Mouse (Mus musculus) midbrain, embryonic 13.5 days (tissue): ENCODE measurements at regions not wholly inside any gene's neighbourhood (a gene's known extent, or its start where the extent isn't known, plus 50 kb on each side); places are given as distances from the start of the nearest gene placed in this dataset.

Experiments
- ATAC-seq: fragments of 200-750 bp; cut with Nextera tagmentation; 2 replicates; pipeline ENCODE4 v1.8.0; 2017; ENCODE audit warnings: mild to moderate bottlenecking, moderate TSS enrichment, moderate library complexity
- H3K27ac ChIP-seq: fragments of 300-500 bp; sonication (generic); 2 replicates; pipeline ENCODE4 v1.5.1; 2015; ENCODE audit warnings: inconsistent platforms, mild to moderate bottlenecking, moderate library complexity
- H3K27me3 ChIP-seq: fragments of 300-500 bp; sonication (generic); 2 replicates; pipeline ENCODE4 v1.6.1; 2015; ENCODE audit warnings: mild to moderate bottlenecking, inconsistent platforms
- H3K36me3 ChIP-seq: fragments of 300-500 bp; sonication (generic); 2 replicates; pipeline ENCODE4 v1.6.1; 2015; ENCODE audit warnings: mild to moderate bottlenecking, inconsistent platforms
- H3K4me1 ChIP-seq: fragments of 300-500 bp; sonication (generic); replicated peaks from 2 replicates; pipeline ENCODE4 v1.6.1; 2015; ENCODE audit warnings: inconsistent platforms
- H3K4me2 ChIP-seq: fragments of 300-500 bp; sonication (generic); replicated peaks from 2 replicates; pipeline ENCODE4 v1.6.1; 2015; ENCODE audit warnings: moderate library complexity, mild to moderate bottlenecking, inconsistent platforms
- H3K4me3 ChIP-seq: fragments of 300-500 bp; sonication (generic); replicated peaks from 2 replicates; pipeline ENCODE4 v1.5.1; 2015; ENCODE audit warnings: mild to moderate bottlenecking, inconsistent platforms
- H3K9ac ChIP-seq: fragments of 300-500 bp; sonication (generic); replicated peaks from 2 replicates; pipeline ENCODE4 v1.6.1; 2015; ENCODE audit warnings: mild to moderate bottlenecking, inconsistent platforms
- H3K9me3 ChIP-seq: fragments of 300-500 bp; sonication (generic); 2 replicates; pipeline ENCODE4 v1.6.1; 2016; ENCODE audit warnings: mild to moderate bottlenecking, inconsistent platforms
- WGBS: fragments of 180-500 bp; shearing (Covaris S2); methylation state at CpG from one replicate; pipeline ENCODE4 v1.1.7; 2015; 5-methylcytosine and 5-hydroxymethylcytosine counted together

DNA sequence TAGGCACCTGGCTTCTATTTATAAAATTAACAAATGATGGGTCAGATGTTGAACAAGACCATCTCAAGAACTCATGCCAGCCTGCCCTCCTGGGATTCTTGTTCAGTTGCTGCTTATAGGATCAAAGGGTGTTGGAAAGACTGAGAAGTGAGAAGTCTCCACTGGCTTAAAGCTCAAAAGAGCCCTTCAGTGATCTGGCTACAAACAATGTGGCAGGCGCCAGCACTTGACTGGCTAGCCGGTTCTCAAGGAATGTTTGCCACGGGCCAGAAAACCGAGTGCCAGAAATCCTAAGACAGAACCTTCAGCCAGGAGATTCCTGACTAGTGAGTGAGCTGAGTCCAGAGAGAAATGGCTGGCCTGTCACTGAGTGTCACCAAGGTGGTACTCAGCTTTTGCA is 93.6 kb upstream of the Med14 start:
- Histone ChIP-seq H3K9me3 (no peaks in the 10 kb centered on the region), H3K4me1 (peaks cover 17% of the 10 kb centered on the region), H3K9ac (no peak overlapping the region), H3K4me3 (no peak overlapping the region), H3K27me3 (no peaks in the 10 kb centered on the region), H3K36me3 (no peaks in the 10 kb centered on the region), H3K27ac (no peak overlapping the region), H3K4me2 (no peak overlapping the region)
- 64% methylated on average over 4 of the region's 4 CpGs for WGBS
- no peak for ATAC-seq

DNA sequence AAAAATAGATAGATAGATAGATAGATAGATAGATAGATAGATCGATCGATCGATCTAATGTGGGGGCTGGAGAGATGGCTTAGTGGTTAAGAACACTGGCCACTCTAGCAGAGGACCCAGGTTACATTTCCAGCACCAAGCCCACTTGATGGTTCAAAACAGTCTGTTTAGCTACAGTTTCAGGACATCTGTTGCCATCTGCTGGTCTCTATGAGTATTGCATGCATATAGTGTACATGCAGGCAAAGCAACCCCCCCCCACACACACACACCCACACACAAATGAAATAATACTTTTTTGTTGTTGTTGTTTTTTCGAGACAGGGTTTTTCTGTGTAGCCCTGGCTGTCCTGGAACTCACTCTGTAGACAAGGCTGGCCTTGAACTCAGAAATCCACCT is 89.8 kb upstream of the Med14 start:
- Histone ChIP-seq H3K27ac (no peak overlapping the region), H3K9me3 (no peaks in the 10 kb centered on the region), H3K4me3 (no peak overlapping the region), H3K27me3 (no peaks in the 10 kb centered on the region), H3K4me1 (no peaks in the 10 kb centered on the region), H3K9ac (no peak overlapping the region), H3K36me3 (no peaks in the 10 kb centered on the region), H3K4me2 (no peak overlapping the region)
- no peak for ATAC-seq
- whole genome bisulfite sequencing = 73% methylated on average over 4 of the region's 4 CpGs

DNA sequence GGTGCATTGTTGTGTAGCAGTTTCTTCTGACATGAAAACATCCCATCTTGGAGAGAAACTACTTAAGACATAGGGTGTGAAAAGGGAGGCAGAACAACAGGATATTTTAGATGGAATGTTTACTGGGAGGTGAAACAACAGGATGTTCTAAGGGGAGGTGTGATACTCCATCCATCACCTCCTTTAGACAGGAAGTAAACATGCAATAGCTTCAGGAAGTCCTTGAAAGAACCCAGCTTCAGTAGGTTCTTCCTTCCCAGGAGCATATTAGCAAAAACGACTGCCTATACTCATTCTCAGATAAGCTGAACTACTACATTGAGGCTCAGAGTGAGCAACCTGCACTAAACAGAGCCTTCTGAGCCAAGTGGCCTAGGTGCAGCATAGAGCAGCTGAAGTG is 82.6 kb upstream of the Med14 start:
- 60% methylated on average over 1 of the region's 1 CpGs for WGBS
- H3K36me3 ChIP-seq = no peaks in the 10 kb centered on the region
- H3K4me3 ChIP-seq = no peak overlapping the region
- no peaks in the 10 kb centered on the region for H3K9me3 ChIP-seq
- H3K4me2 ChIP-seq = no peak overlapping the region
- no peak for ATAC-seq
- no peak overlapping the region for H3K27ac ChIP-seq
- peaks cover 9% of the 10 kb centered on the region for H3K4me1 ChIP-seq
- no peaks in the 10 kb centered on the region for H3K27me3 ChIP-seq
- no peak overlapping the region for H3K9ac ChIP-seq

DNA sequence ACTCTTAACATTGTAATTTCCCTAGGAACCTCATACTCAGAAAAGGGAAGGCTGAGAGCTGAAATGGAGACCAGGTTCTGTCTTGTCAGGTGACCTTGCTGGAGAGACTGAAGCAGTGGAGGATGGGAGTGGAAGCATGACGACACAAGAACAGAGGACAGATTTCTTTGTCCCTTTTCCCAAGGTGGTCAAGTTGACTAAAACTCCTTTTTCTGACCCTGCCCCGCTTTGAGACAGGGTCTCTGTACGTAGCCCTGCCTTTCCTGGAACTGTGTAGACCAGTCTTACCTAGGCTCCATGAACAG is 79.1 kb upstream of the Med14 start:
- no peaks in the 10 kb centered on the region for H3K9me3 ChIP-seq
- peak overlapping the region; percentile 95 for H3K27ac ChIP-seq
- no peak overlapping the region for H3K4me3 ChIP-seq
- peak overlapping the region; percentile 51; the same call in 1 of the 2 replicates for H3K9ac ChIP-seq
- H3K4me2 ChIP-seq = peak overlapping the region; percentile 45
- H3K4me1 ChIP-seq = peaks cover 17% of the 10 kb centered on the region
- WGBS = 54% methylated on average over 3 of the region's 3 CpGs
- no peaks in the 10 kb centered on the region for H3K36me3 ChIP-seq
- 0 out of 2 replicates have a peak, but pooled peaks have one; percentile 1 for ATAC-seq
- H3K27me3 ChIP-seq = no peaks in the 10 kb centered on the region

DNA sequence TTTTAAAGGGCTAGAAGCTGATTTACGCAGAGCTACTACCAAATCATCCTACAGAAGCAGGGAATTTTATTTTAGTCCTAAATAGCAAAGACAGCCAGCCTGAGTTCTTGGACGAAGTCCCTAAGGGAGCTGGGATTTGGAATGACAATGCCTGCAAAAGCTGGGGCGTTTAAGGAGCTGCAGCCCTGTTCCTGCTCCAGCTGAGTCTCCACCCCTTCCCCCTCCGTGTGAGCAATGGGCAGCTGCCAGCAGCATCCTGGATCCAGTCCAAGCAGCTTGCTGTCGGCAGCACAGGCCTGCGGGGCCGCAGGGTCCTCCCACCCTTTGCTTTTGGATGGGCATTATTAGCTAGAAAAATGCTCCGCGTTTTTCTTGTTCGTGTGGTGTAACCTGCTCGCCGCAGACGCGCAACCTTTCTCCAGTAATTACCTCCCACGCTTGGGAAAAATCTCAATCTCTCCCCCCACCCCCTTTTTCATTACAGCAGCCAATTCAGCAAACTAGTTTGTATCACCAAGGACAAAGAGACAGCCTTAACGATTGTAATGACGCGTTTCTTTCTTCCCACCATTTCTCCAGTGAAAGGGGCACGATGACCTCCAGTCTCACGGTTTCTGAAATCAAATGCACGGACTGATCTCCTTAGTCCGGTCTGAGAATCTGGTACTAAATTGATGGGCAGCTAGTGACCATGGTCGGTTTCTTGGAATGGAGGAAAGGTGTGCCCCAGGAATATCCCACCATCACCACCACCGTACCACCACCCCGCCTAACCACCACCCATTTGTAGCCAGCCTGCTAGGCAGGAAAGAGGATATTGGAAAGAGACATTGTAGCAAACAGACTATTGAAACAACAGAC is 78.5 kb upstream of the Med14 start:
- H3K27ac ChIP-seq = peak overlapping the region; percentile 95
- peak overlapping the region; percentile 51 for H3K9ac ChIP-seq
- ATAC-seq = peak; percentile 95
- H3K4me1 ChIP-seq = peaks cover 17% of the 10 kb centered on the region
- WGBS = 21% methylated on average over 25 of the region's 25 CpGs
- no peaks in the 10 kb centered on the region for H3K36me3 ChIP-seq
- H3K4me2 ChIP-seq = peak overlapping the region; percentile 45
- H3K27me3 ChIP-seq = no peaks in the 10 kb centered on the region
- H3K4me3 ChIP-seq = peak overlapping the region; percentile 23
- H3K9me3 ChIP-seq = no peaks in the 10 kb centered on the region

DNA sequence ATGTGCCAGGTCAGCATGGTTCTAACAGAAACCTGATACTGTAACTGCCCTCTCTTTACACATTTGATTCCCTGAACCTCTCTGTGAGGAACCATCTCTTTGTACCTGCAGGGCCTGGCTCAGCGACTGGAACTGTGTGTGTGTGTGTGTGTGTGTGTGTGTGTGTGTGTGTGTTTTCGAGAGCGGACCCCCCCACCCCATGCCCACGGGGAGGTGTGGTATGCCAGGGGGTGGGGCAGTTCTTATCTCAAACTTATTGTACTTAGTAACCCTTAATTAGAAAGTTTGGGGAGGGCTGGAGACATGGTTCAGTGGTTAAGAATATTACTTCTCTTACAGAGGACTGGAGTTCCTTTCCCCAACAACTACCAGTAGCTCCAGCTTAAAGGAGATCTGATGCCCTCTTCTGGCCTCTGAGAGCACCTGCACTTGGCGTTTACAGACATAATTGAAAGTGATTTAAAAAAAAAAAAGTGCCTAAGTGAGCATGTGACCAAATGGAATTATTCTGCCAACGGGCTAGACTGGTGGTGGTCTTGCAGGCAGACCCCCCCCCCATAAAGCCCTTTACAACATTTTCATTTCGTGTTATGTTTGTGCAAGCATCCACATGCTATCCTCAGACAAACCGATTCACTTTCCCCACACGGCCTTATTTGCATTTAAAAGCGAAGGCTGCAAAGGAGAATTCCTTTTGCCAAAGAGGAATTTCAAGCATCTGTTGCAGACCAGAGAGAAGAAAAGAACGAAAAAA is 77.7 kb upstream of the Med14 start:
- Histone ChIP-seq H3K4me1 (peaks cover 17% of the 10 kb centered on the region), H3K9me3 (no peaks in the 10 kb centered on the region), H3K4me2 (peak overlapping the region; percentile 45), H3K27ac (peak overlapping the region; percentile 95), H3K36me3 (no peaks in the 10 kb centered on the region), H3K27me3 (no peaks in the 10 kb centered on the region), H3K4me3 (peak overlapping the region; percentile 23), H3K9ac (peak overlapping the region; percentile 51; the same call in 1 of the 2 replicates)
- ATAC-seq = peak; percentile 71
- WGBS = 9% methylated on average over 10 of the region's 11 CpGs

DNA sequence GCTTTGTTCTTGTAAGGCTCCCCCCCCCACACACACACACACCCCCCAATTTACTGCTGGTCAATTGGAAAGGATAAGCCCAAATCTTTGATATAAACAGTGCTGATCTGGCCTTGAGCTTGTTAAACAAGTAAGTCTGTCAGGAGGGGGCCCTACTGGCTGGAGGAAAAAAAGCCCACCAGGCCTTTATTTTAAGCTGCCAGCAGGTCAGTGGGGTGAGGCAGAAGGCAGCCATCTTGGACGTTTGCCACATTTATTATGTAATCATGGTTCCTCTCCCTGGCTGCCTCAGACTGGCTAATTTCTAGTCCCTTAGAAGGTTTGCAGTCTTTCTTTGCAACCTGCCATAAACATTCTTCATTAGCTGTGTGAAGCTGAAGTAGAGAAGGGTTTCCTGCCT is 75.9 kb upstream of the Med14 start:
- Histone ChIP-seq H3K27ac (no peak overlapping the region), H3K4me3 (no peak overlapping the region), H3K9ac (no peak overlapping the region), H3K4me2 (no peak overlapping the region), H3K27me3 (no peaks in the 10 kb centered on the region), H3K9me3 (no peaks in the 10 kb centered on the region), H3K36me3 (no peaks in the 10 kb centered on the region), H3K4me1 (peaks cover 17% of the 10 kb centered on the region)
- ATAC-seq = no peak
- WGBS = 10% methylated on average over 1 of the region's 1 CpGs

DNA sequence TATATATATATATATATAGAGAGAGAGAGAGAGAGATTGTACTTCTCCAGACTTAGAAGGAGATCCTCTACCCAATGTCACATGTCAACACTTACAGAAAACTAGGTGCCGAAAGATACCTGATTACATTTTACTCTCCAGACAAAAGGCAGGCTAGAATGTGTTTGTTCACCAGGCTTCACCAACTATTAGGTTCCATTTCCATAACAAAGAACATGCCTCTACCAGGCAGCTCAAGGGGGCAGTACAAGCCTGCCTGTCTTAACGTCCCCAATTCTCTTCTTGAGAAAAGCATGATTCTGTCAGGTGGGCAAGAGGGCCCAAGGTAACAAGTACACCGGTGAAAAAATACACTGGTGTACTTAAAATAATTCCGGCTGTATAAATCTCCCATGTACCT is 72.8 kb upstream of the Med14 start:
- WGBS = 62% methylated on average over 4 of the region's 4 CpGs
- H3K36me3 ChIP-seq = no peaks in the 10 kb centered on the region
- no peak overlapping the region for H3K9ac ChIP-seq
- no peak overlapping the region for H3K27ac ChIP-seq
- H3K9me3 ChIP-seq = no peaks in the 10 kb centered on the region
- H3K4me1 ChIP-seq = 0 out of 2 replicates have a peak, but pooled peaks cover 8% of the 10 kb centered on the region
- no peak for ATAC-seq
- no peaks in the 10 kb centered on the region for H3K27me3 ChIP-seq
- no peak overlapping the region for H3K4me2 ChIP-seq
- H3K4me3 ChIP-seq = no peak overlapping the region

DNA sequence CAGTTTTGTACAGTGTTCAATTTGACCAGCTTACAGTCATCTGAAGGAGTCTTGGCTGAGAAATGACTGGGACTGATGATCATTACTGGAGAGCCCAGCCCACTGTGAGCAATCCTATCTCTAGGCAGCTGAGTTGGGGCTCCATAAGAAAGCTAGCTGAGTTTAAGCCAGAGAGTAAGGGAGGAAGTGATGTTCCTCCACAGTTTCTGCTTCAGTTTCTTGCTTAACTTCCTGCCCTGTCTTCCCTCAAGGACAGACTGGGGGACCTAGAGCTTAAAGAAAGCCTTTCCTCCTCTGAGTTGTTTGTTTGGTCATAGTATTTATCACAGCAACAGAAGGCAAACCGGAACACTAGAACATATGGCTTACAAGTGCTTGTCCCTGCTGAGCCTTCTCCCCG is 70.8 kb upstream of the Med14 start:
- Histone ChIP-seq H3K4me3 (no peak overlapping the region), H3K27me3 (no peaks in the 10 kb centered on the region), H3K9ac (no peak overlapping the region), H3K4me1 (0 out of 2 replicates have a peak, but pooled peaks cover 4% of the 10 kb centered on the region), H3K9me3 (no peaks in the 10 kb centered on the region), H3K4me2 (no peak overlapping the region), H3K27ac (no peak overlapping the region), H3K36me3 (no peaks in the 10 kb centered on the region)
- WGBS = 84% methylated on average over 2 of the region's 2 CpGs
- no peak for ATAC-seq

DNA sequence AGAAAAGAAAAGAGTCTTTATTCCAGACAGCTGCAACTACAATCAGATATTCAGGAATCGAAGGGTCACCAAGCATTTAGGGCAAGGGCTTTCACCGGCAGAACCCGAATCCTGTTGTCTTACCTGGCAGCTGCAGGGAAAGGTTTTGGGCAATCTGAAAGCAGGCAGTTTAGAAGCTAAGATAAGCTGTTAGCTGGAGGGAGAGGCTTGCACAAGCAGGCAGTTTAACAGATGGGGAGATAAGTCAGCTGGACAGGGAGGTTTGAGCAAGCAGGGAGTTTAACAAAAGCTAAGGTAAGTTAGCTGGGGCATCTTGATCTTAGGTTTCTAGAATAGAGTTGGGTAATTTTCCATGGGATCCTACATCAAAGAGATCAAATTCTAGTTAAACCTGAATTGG is 67.3 kb upstream of the Med14 start:
- Histone ChIP-seq H3K27ac (no peak overlapping the region), H3K27me3 (no peaks in the 10 kb centered on the region), H3K9me3 (no peaks in the 10 kb centered on the region), H3K9ac (no peak overlapping the region), H3K4me1 (no peaks in the 10 kb centered on the region), H3K4me3 (no peak overlapping the region), H3K4me2 (no peak overlapping the region), H3K36me3 (no peaks in the 10 kb centered on the region)
- WGBS = 79% methylated on average over 3 of the region's 3 CpGs
- ATAC-seq = no peak

DNA sequence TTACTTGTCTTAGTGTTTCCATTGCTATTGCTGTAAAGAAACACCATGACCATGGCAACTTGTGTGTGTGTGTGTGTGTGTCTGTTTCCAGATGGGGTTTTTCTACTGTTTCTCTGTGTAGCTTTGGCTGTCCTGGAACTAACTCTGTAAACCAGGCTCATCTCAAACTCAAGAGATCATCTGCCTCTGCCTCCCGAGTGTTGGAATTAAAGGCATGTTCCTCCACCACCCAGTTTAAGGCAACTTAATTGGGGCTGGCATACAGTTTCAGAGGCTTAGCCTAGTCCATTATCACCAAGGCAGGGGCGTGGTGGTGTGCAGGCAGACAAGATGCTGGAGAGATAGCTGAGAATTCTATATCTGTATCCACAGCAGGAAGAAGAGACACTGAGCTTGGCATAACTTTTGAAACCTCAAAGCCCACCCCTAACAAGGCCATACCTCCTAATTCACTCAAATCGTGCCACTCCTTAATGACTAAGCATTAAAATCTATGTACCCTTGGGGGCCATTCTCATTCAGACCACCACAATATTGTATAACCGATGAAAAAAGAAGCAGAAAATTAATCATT is 65.5 kb upstream of the Med14 start:
- no peak for ATAC-seq
- Histone ChIP-seq H3K27ac (no peak overlapping the region), H3K36me3 (no peaks in the 10 kb centered on the region), H3K4me2 (no peak overlapping the region), H3K27me3 (no peaks in the 10 kb centered on the region), H3K9me3 (no peaks in the 10 kb centered on the region), H3K4me1 (no peaks in the 10 kb centered on the region), H3K4me3 (no peak overlapping the region), H3K9ac (no peak overlapping the region)
- 87% methylated on average over 4 of the region's 4 CpGs for WGBS

DNA sequence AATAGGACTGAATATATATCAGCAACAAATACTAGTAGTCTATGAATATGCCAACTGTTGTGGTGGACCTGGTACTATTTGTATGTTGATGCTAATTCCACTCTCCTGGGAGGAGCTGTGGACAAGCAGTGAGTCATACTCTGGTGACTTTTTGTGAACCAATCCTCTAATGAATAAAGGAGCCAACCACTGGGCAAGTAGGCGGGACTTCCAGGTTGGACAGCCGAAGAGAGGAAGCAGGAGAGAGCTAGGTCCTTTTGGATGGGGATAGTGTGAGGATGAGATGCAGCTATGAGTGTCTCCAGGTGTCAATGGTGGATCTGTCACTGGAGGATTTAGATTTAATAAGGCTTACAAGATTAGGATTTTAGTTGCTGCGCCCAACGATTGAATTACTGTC is 64.8 kb upstream of the Med14 start:
- Histone ChIP-seq H3K9me3 (no peaks in the 10 kb centered on the region), H3K36me3 (no peaks in the 10 kb centered on the region), H3K4me1 (no peaks in the 10 kb centered on the region), H3K9ac (no peak overlapping the region), H3K27me3 (no peaks in the 10 kb centered on the region), H3K4me2 (no peak overlapping the region), H3K27ac (no peak overlapping the region), H3K4me3 (no peak overlapping the region)
- 91% methylated on average over 4 of the region's 4 CpGs for WGBS
- no peak for ATAC-seq
